Mouse (Mus musculus) Patski (cell line): Measurements from ENCODE around the gene Tbl1xr1. TPM values are rescaled to one million over a fixed set of nuclear protein-coding genes. Genes with fewer than 3 reads are reported as not detected.
A peak's percentile ranks its signal among the peaks of the same experiment; 100 is the strongest.

ENCODE experiments used
- ATAC-seq: fragments of 100-300 bp; one replicate; pipeline ENCODE4 v1.8.0; 2021
- CTCF ChIA-PET: fragments of 350-600 bp; sonication (Branson Sonifier 250); formaldehyde crosslinking; loops from one replicate; lab custom pipeline; 2022; ENCODE audit warnings: inconsistent platforms; lab: Charles Lee
- POLR2A ChIA-PET: fragments of 350-600 bp; sonication (Branson Sonifier 250); formaldehyde crosslinking; loops from one replicate; lab custom pipeline; 2022; ENCODE audit warnings: antibody characterized with exemption, inconsistent platforms; lab: Charles Lee
- DNase-seq: peaks from one replicate; pipeline ENCODE4 v3.0.0-alpha.2; 2011; ENCODE audit warnings: low read depth, low spot score
- H3K27me3 ChIP-seq: fragments of 371-371 bp; one replicate; pipeline ENCODE4 v1.5.1; 2021
- CTCF ChIP-seq: fragments of 100-300 bp; IDR thresholded peaks from one replicate; pipeline ENCODE4 v1.5.1; 2021
- in situ Hi-C: fragments of 300-500 bp; cut with MboI; formaldehyde crosslinking; loops from 3 replicates; pipeline ENCODE4 v1.11.1; 2018; ENCODE audit warnings: low pct_unique_long_range_greater_than_20kb, mixed read lengths
- polyA plus RNA-seq: library from polyadenylated mRNA; unstranded; gene quantifications from one replicate; pipeline ENCODE4 v1.2.3, GENCODE M21; 2021

The Tbl1xr1 gene
- polyA plus RNA-seq, 1 experiment from 2014 or later, result 36.5 TPM

DNA sequence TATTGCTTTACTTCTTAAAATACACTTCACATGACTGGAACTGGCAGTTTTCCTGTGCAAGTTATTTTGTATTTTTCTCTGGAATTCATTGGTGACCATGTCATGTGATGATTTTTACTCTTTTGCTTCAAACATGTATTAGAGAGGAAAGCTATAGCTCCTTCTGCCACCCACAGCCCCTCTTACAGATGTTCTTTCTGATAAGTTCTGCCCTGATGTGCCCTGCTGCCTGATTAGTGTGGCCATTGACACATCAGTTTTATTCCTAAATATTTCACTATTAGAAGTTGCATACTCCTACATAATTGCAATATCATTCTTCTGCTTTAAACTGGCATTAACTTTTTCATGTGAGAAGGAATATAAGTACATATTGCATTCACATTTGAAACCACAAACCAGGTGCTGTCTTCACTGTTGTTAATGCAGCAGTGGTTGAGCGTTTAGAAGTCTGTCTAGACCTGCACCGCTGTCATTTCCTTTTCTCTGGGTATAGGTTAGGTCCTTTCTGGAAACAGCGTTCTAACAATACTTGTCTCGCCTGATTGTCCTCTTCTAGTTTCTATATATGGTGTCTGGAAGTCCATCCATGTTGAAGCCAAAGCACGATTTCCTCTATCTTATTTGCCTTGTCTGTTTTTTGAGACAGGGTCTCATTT, 74.5 kb downstream of the Tbl1xr1 start:
- no peak for TF ChIP-seq CTCF
- H3K27me3 ChIP-seq, result no peaks in the 10 kb centered on the region
- in situ Hi-C loops, result no loop called here
- DNase-seq (no peak), ATAC-seq (no peak)
- ChIA-PET POLR2A (no interaction called here), CTCF (no interaction called here)

DNA sequence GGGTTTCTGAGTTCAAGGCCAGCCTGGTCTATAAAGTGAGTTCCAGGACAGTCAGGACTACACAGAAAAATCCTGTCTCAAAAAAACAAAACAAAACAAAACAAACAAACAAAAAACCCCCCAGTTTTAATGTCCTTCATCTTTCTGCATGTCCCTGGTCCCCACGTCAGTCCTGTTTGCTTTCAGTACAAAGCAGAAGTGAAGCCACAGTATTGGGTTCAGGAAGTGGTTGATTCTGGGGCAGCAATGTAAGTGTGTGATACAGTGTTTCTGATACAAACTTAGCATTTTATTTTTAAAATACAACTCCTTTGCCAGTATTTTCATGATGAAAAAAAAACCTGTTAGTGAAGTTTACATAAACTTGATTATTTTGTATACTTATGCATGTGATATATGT, 76.3 kb downstream of the Tbl1xr1 start:
- in situ Hi-C loops, result no loop called here
- CTCF ChIA-PET, result no interaction called here
- no peak for ATAC-seq
- no peak for TF ChIP-seq CTCF
- DNase-seq, result no peak
- no peaks in the 10 kb centered on the region for H3K27me3 ChIP-seq
- POLR2A ChIA-PET, result no interaction called here

DNA sequence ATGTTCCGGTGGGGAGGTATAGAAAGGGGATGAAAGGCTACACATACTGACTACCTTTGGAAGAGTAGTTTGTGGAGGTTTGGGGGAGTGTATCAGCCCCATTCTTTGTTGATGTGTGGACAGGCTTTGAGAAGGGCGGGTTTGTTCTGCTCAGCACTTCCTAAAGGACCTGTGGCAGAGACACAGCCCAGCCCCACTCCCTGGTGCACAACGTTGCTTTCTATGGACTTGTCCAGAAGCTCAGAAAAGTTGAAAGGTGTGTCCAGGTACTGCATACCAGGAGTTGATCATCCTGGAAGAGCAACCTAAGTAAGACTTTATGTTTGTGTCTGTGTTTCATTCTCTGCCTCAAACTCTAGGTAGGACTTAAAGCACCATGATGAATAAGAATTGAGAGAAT, 78.1 kb downstream of the Tbl1xr1 start:
- in situ Hi-C loops, result no loop called here
- DNase-seq, result no peak
- TF ChIP-seq CTCF, result no peak
- CTCF ChIA-PET, result interaction anchor here (1.0 to 1.2 kb wide), 2 partner anchors 11 to 13 kb away, joined by 3 to 4 read pairs; no protein-coding TSS in a partner anchor
- POLR2A ChIA-PET, result no interaction called here
- ATAC-seq, result no peak
- no peaks in the 10 kb centered on the region for H3K27me3 ChIP-seq

DNA sequence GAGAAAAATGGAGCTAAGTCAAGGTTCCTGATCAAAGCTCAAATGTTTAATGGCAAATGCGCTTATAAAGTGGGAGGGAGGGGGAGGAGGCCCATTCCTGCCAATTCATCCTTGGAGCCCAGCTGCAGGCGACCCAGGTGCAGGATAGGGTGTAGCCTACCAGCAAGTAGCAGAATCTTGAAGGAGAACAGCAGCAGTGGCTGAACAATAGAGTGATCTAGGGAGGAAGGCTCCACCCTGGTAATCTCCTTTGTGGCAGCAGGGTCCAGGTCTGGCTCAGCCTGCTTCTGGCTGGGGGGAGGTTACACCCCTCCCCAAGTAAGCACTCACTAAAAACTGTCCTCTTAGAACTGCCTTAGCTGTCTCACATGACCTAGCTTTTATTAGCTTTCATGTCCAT, 79.9 kb downstream of the Tbl1xr1 start:
- POLR2A ChIA-PET, result no interaction called here
- TF ChIP-seq CTCF, result no peak
- in situ Hi-C loops, result no loop called here
- no peak for DNase-seq
- no peaks in the 10 kb centered on the region for H3K27me3 ChIP-seq
- CTCF ChIA-PET, result interaction anchor here (0.7 to 1.3 kb wide), 2 partner anchors 16 to 28 kb away, joined by 3 to 4 read pairs; no protein-coding TSS in a partner anchor
- no peak for ATAC-seq

DNA sequence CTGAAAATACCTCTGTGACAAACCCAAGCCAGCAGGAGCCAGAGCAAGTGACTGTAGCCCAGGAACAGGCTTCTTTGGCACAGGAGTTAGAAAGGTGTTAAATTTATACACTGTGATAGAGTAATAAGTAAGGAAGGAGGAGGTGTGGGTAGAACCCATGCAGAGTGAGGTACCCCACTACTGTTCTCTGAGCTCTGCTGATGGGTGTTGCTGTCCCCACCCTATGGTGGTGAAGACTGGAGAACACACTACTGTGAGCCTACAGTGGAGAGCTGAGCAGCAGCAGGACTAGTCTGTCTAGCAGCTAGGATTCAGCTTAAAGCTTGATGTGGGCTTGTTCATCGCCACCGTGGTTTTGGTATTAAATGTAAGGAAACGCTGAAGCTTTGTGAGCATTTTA, 86.5 kb downstream of the Tbl1xr1 start:
- POLR2A ChIA-PET, result no interaction called here
- H3K27me3 ChIP-seq, result no peaks in the 10 kb centered on the region
- TF ChIP-seq CTCF, result no peak
- in situ Hi-C loops, result no loop called here
- DNase-seq (no peak), ATAC-seq (no peak)
- CTCF ChIA-PET, result interaction anchor here (1.2 to 1.9 kb wide), 3 partner anchors 11 to 30 kb away, joined by 4 to 6 read pairs (median 4); no protein-coding TSS in a partner anchor

DNA sequence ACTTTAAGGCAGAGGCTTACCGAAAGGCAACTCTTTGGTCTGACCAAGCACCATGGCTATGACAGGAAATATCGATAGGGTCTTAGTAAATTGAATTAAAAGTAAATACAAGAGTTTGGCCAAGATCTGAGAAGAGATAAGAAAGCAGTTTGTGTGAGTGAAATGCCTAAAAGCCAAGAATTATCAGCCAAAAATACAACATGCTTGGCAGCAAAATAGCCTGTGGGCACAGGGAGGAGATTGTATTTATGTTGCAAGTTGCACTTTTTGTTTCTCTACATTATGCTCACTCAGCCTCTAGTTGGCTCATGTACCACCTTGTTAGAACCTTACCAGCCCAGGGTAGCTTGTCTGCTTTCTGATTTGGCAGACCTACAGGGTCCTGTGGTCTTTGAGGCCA, 91.4 kb downstream of the Tbl1xr1 start:
- ATAC-seq, result no peak
- no peak for DNase-seq
- no peaks in the 10 kb centered on the region for H3K27me3 ChIP-seq
- no peak for TF ChIP-seq CTCF
- ChIA-PET POLR2A (interaction anchor here (0.6 to 0.8 kb wide), 2 partner anchors 9 to 539 kb away, joined by 3 to 4 read pairs; no protein-coding TSS in a partner anchor), CTCF (interaction anchor here (1.1 to 3.0 kb wide), 4 partner anchors 9 to 42 kb away, joined by 3 to 11 read pairs (median 4); no protein-coding TSS in a partner anchor)
- in situ Hi-C loops, result no loop called here

DNA sequence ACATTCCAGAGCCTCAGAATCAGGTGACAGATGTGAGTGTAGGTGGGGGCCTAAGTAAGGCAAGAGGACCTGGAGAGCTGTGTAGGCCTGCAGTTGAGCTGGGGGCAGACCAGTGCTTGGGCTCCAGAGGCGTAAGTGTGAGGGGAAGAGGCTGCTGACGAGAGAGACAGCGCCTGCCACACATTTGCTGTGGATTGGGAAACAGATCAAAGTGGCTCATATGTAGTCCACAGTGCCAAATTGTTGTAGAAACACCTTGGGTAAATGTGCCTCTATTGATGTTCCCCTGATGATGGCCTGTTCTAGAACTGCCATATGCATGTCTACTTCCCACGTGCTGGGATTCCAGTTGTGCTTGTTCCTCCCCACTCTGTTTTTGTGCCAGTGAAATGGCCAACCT, 92.0 kb downstream of the Tbl1xr1 start:
- ATAC-seq, result peak; percentile 39
- no peak for DNase-seq
- no peaks in the 10 kb centered on the region for H3K27me3 ChIP-seq
- ChIA-PET CTCF (interaction anchor here (1.3 to 3.0 kb wide), 3 partner anchors 9 to 15 kb away, joined by 3 to 11 read pairs (median 4); no protein-coding TSS in a partner anchor), POLR2A (interaction anchor here (0.8 kb wide), 1 partner anchor 8 kb away, joined by 3 read pairs; no protein-coding TSS in a partner anchor)
- no peak for TF ChIP-seq CTCF
- in situ Hi-C loops, result no loop called here

DNA sequence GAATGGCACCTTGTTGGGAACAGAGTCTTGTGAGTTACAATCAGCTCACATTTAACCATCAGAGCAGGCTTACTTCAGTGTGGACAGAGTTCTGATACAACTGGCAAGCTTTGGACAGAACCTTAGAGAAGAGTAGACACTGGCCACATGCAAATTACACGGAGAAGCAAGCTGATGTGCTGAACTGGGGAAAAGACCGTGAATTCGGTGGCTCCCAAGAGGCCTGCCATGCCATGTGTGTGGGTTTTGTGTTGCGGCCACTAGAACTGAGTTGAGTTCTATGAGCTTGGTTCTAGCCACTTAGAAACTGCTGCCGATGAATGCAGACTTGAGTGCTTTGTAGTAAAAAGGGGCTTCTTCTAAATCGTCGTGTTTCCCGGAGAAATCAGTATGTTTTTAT, 95.1 kb downstream of the Tbl1xr1 start:
- CTCF ChIA-PET, result interaction anchor here (1.7 kb wide), 1 partner anchor 28 kb away, joined by 4 read pairs; no protein-coding TSS in a partner anchor
- ATAC-seq, result no peak
- POLR2A ChIA-PET, result no interaction called here
- in situ Hi-C loops, result no loop called here
- no peak for DNase-seq
- no peak for TF ChIP-seq CTCF
- no peaks in the 10 kb centered on the region for H3K27me3 ChIP-seq

DNA sequence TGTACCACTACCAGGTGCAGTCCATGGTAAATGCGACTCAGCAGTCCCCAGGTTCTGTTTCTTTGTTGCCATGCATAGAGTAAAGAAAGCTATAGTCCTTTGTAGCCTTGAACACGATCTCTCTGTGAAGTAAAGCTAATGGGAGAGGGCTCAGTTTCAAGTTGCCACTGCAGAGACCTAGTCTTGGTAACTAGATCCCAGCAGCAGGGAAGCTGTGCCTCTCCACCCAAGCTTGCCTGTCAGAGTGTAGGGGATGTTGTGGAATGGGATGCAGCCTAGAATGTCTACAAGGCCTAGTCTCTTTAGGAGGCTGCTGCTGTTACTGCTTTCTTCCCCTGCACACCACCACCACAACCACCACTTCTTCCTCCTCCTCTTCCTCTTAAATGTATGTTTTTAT, 96.0 kb downstream of the Tbl1xr1 start:
- DNase-seq (no peak), ATAC-seq (no peak)
- CTCF ChIA-PET, result interaction anchor here (1.0 kb wide), 1 partner anchor 11 kb away, joined by 3 read pairs; no protein-coding TSS in a partner anchor

DNA sequence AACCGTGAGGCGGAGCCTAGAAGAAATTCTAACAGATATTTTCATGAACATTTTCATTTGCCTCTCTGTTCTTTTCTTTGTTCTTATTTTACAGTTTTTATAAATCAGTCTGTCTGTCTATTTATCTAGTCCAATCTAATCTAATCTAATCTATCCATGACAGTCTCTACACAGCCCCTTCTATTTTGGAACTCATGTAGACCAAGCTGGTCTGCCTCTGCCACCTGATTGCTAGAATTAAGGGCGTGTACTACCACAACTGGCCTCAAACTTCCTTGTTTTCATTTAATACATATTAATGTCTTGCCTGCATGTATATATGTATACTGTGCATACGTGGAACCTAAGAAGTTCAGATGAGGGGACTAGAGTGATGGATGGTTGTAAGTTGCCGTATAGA, 96.7 kb downstream of the Tbl1xr1 start:
- ChIA-PET CTCF (interaction anchor here (1.9 kb wide), 1 partner anchor 10 kb away, joined by 6 read pairs; no protein-coding TSS in a partner anchor), POLR2A (no interaction called here)
- ATAC-seq (no peak), DNase-seq (no peak)
- H3K27me3 ChIP-seq, result no peaks in the 10 kb centered on the region
- in situ Hi-C loops, result no loop called here
- no peak for TF ChIP-seq CTCF

More for the DNA sequence above, 96.0 kb downstream of the Tbl1xr1 start:
- POLR2A ChIA-PET, result no interaction called here
- no peak for TF ChIP-seq CTCF
- no peaks in the 10 kb centered on the region for H3K27me3 ChIP-seq
- in situ Hi-C loops, result no loop called here

DNA sequence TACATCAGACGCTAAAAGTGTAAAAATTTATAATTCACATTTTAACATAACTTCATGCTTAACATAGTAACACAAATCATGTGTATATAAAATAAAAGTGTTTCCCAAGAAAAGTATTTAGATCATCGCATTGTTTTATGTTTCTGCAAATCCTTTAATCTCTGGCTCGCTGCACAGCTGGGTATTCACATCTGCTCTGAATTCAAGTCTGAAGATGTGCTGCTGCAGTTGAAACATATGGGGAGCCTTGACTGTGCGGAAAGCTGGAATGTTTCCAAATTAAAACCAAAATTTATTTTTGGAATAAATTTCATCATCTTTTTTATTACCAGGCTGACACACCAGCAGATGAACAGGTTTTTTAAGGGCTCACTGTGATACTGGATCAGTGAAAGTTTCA, 97.8 kb downstream of the Tbl1xr1 start:
- in situ Hi-C loops, result no loop called here
- CTCF ChIA-PET, result interaction anchor here (1.1 to 2.2 kb wide), 4 partner anchors 11 to 27 kb away, joined by 3 to 7 read pairs (median 4); no protein-coding TSS in a partner anchor
- DNase-seq (no peak), ATAC-seq (no peak)
- TF ChIP-seq CTCF, result no peak
- H3K27me3 ChIP-seq, result no peaks in the 10 kb centered on the region
- POLR2A ChIA-PET, result no interaction called here
